Mouse (Mus musculus): Measurements from ENCODE around the gene Myadml2. TPM values are rescaled to one million over a fixed set of nuclear protein-coding genes. Genes with fewer than 3 reads are reported as not detected.

The Myadml2 gene
- total and polyA plus RNA-seq, 2 experiments from 2014 or later, result 1.5 to 3.2 TPM

DNA sequence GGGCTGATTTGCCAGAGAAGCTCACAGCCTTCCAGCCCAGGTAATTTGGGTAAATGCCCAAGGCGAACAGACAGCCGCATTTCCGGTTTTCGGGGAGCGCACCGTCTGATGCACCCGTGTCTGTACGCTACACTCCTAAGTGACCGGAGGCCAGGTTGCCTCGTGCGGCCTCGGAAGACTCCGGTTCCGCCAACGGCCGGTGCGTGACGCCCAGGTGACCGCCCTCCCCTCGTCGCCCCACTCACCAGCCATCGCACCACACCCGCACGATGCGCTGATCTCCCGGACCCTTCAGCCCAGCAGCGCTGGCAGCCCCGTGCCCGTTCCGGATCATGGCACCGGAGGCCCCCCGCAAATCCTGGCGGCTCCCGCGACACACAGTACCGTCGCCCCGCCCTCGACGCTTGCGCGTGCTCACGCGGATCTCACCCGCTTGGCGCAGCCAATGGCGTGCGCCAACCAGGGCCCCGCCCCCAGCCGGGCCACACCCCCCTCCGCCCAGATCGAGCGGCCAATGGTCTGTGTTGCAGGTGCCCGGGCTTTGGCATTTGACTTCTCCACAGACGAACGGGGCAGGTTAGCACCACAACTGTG lies 30.3 kb downstream of the Myadml2 start, which contains the start of gene Pcyt2:
TSS of gene Pcyt2 (minus strand) at position 418 of the 594 bp plus-strand sequence.
- Histone ChIP-seq H3K4me1 (ENCODE audit: insufficient read depth) (peaks cover 9% of the 10 kb centered on the region), H3K36me3 (ENCODE audit: insufficient read depth) (peaks cover 60% of the 10 kb centered on the region), H3K9me3 (ENCODE audit: low read length) (no peaks in the 10 kb centered on the region), H3K4me3 (ENCODE audit: low read depth, low read length) (peak within 1 kb of the TSS; percentile 86), H3K27me3 (ENCODE audit: insufficient read depth, low read length) (no peaks in the 10 kb centered on the region), H3K27ac (ENCODE audit: low read depth, low read length) (peak within 1 kb of the TSS; percentile 74), H3K9ac (peak within 1 kb of the TSS; percentile 92), H3K4me2 (ENCODE audit: low read depth) (peak within 1 kb of the TSS; percentile 73)
- ATAC-seq, result peak; percentile 99
- DNase-seq, result peak; percentile 95
- no peak for TF ChIP-seq CTCF (IDR thresholded peaks at IDR 0.05; ENCODE audit: low read depth)
- under 1% methylated on average over 56 of the region's 56 CpGs for WGBS

- TF ChIP-seq CTCF (IDR thresholded peaks at IDR 0.05; ENCODE audit: low read depth), result no peak
- Histone ChIP-seq H3K27ac (ENCODE audit: low read depth, low read length) (peak overlapping the region; percentile 74), H3K9ac (peak overlapping the region; percentile 92), H3K4me2 (ENCODE audit: low read depth) (peak overlapping the region; percentile 73), H3K4me3 (ENCODE audit: low read depth, low read length) (peak overlapping the region; percentile 86), H3K36me3 (ENCODE audit: insufficient read depth) (peaks cover 62% of the 10 kb centered on the region), H3K4me1 (ENCODE audit: insufficient read depth) (peaks cover 9% of the 10 kb centered on the region), H3K27me3 (ENCODE audit: insufficient read depth, low read length) (no peaks in the 10 kb centered on the region), H3K9me3 (ENCODE audit: low read length) (no peaks in the 10 kb centered on the region)
- ATAC-seq (no peak), DNase-seq (no peak)
- WGBS, result 52% methylated on average over 4 of the region's 4 CpGs
Measured at GRCm38 (mm10) chr11:120616617-120617294, 31.2 kb downstream of the Myadml2 start.

- Histone ChIP-seq H3K9me3 (ENCODE audit: low read length) (no peaks in the 10 kb centered on the region), H3K4me2 (ENCODE audit: low read depth) (no peak overlapping the region), H3K9ac (no peak overlapping the region), H3K27me3 (ENCODE audit: insufficient read depth, low read length) (no peaks in the 10 kb centered on the region), H3K27ac (ENCODE audit: low read depth, low read length) (no peak overlapping the region), H3K4me3 (ENCODE audit: low read depth, low read length) (no peak overlapping the region), H3K36me3 (ENCODE audit: insufficient read depth) (peaks cover 62% of the 10 kb centered on the region), H3K4me1 (ENCODE audit: insufficient read depth) (peaks cover 9% of the 10 kb centered on the region)
- DNase-seq (no peak), ATAC-seq (no peak)
- no peak for TF ChIP-seq CTCF (IDR thresholded peaks at IDR 0.05; ENCODE audit: low read depth)
- WGBS, result 90% methylated on average over 11 of the region's 11 CpGs
Measured at GRCm38 (mm10) chr11:120615606-120616203, 32.3 kb downstream of the Myadml2 start.

DNA sequence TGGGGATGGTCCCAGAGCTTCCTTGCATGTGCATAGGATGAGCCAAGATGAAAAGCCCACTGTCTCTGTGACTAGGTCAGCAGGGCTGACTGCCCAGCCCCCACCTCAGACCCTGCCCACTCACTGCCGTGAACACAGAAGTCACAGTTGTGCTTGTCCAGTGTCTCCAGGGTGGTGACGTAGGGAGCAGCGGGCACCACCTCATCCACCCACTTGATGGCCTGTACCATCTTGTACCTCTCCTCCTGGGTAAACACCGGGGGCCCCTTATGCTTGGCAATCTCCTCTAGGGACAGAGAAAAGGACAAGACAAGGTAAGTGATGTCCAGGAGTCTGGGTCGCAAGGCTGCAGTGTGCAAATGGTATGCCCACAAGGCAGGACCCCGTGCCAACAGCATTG lies 32.8 kb downstream of the Myadml2 start:
- 96% methylated on average over 6 of the region's 6 CpGs for WGBS
- Histone ChIP-seq H3K27me3 (ENCODE audit: insufficient read depth, low read length) (no peaks in the 10 kb centered on the region), H3K4me2 (ENCODE audit: low read depth) (no peak overlapping the region), H3K27ac (ENCODE audit: low read depth, low read length) (no peak overlapping the region), H3K4me1 (ENCODE audit: insufficient read depth) (peaks cover 9% of the 10 kb centered on the region), H3K4me3 (ENCODE audit: low read depth, low read length) (no peak overlapping the region), H3K9ac (no peak overlapping the region), H3K9me3 (ENCODE audit: low read length) (no peaks in the 10 kb centered on the region), H3K36me3 (ENCODE audit: insufficient read depth) (peaks cover 62% of the 10 kb centered on the region)
- DNase-seq (no peak), ATAC-seq (no peak)
- TF ChIP-seq CTCF (IDR thresholded peaks at IDR 0.05; ENCODE audit: low read depth), result no peak

GRCm38 (mm10) chr11:120613976-120614375 lies 34.0 kb downstream of the Myadml2 start:
- H3K27me3 ChIP-seq (ENCODE audit: insufficient read depth, low read length), result no peaks in the 10 kb centered on the region
- no peak for TF ChIP-seq CTCF (IDR thresholded peaks at IDR 0.05; ENCODE audit: low read depth)
- peaks cover 63% of the 10 kb centered on the region for H3K36me3 ChIP-seq (ENCODE audit: insufficient read depth)
- ATAC-seq (no peak), DNase-seq (no peak)
- H3K9me3 ChIP-seq (ENCODE audit: low read length), result no peaks in the 10 kb centered on the region
- 83% methylated on average over 8 of the region's 8 CpGs for WGBS
- H3K4me2 ChIP-seq (ENCODE audit: low read depth), result no peak overlapping the region
- no peak overlapping the region for H3K9ac ChIP-seq
- no peak overlapping the region for H3K4me3 ChIP-seq (ENCODE audit: low read depth, low read length)
- no peak overlapping the region for H3K27ac ChIP-seq (ENCODE audit: low read depth, low read length)
- peaks cover 9% of the 10 kb centered on the region for H3K4me1 ChIP-seq (ENCODE audit: insufficient read depth)

DNA sequence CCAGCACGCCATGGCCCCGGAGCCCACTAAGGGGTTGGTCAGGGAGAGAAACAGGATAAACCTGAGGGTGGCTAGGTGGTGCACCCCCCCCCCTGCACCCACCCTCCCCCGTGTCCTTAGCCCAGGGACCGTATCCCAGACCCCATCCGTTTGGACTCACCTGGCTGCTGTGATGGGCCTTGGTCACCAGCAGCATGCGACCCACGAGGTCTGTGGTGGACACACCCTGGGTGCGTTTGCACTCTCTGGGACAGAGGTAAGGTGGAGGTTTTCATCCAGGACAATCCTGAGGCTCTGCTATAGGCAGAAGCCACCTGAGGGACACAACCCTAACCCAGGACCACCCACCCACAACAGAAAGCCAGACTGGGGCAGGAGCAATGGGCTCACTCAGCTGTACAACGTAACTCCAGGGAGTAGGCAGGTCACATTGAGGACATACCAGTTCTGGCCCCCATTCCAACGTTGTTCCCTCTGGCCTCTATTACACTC lies 34.4 kb downstream of the Myadml2 start:
- ATAC-seq (no peak), DNase-seq (no peak)
- H3K36me3 ChIP-seq (ENCODE audit: insufficient read depth), result peaks cover 60% of the 10 kb centered on the region
- no peaks in the 10 kb centered on the region for H3K9me3 ChIP-seq (ENCODE audit: low read length)
- TF ChIP-seq CTCF (IDR thresholded peaks at IDR 0.05; ENCODE audit: low read depth), result no peak
- WGBS, result 90% methylated on average over 10 of the region's 10 CpGs
- no peak overlapping the region for H3K9ac ChIP-seq
- no peak overlapping the region for H3K27ac ChIP-seq (ENCODE audit: low read depth, low read length)
- H3K4me3 ChIP-seq (ENCODE audit: low read depth, low read length), result no peak overlapping the region
- no peaks in the 10 kb centered on the region for H3K27me3 ChIP-seq (ENCODE audit: insufficient read depth, low read length)
- H3K4me2 ChIP-seq (ENCODE audit: low read depth), result no peak overlapping the region
- peaks cover 9% of the 10 kb centered on the region for H3K4me1 ChIP-seq (ENCODE audit: insufficient read depth)

DNA sequence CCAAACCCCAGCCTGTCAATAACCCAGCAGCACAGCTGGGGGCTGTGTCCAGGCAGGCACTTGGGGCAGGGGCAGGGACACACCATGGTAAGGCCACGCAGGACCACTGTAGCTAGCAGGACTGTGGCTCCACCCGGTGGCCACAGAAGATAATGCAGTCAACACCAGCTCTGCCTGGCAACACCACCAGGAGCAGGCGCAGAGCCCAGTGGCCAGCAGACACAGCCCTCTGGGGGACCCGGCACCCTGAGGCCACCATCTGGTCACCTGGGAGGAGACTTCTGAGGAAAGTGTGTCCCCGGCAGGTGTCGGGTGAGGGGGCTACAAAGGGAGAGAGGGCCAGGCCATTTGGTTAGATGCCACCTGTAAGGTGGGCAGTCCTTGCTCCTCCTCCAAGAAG lies 35.2 kb downstream of the Myadml2 start:
- Histone ChIP-seq H3K36me3 (ENCODE audit: insufficient read depth) (peaks cover 57% of the 10 kb centered on the region), H3K9me3 (ENCODE audit: low read length) (no peaks in the 10 kb centered on the region), H3K4me2 (ENCODE audit: low read depth) (no peak overlapping the region), H3K4me3 (ENCODE audit: low read depth, low read length) (no peak overlapping the region), H3K27me3 (ENCODE audit: insufficient read depth, low read length) (no peaks in the 10 kb centered on the region), H3K4me1 (ENCODE audit: insufficient read depth) (peaks cover 9% of the 10 kb centered on the region), H3K9ac (no peak overlapping the region), H3K27ac (ENCODE audit: low read depth, low read length) (no peak overlapping the region)
- 41% methylated on average over 6 of the region's 6 CpGs for WGBS
- peak; percentile 23; the same call in 1 of the 2 replicates for ATAC-seq
- TF ChIP-seq CTCF (IDR thresholded peaks at IDR 0.05; ENCODE audit: low read depth), result peak; percentile 88
- DNase-seq, result peak; percentile 64
